Mouse (Mus musculus) liver, embryonic 14.5 days (tissue): ENCODE data around the gene C2cd2l. TPM values are rescaled to one million over a fixed set of nuclear protein-coding genes. Genes with fewer than 3 reads are reported as not detected.

Experiments
- ATAC-seq: fragments of 200-750 bp; cut with Nextera tagmentation; 2 replicates; pipeline ENCODE4 v1.8.0; 2017; ENCODE audit warnings: moderate number of reproducible peaks, mild to moderate bottlenecking, moderate library complexity; ENCODE audit not compliant: insufficient read depth
- DNase-seq, 3 experiments: peaks; one replicate each; pipeline ENCODE4 v3.0.0-alpha.2; 2012 to 2013; ENCODE audit warnings: low read depth in 3 of 3, low spot score in 3 of 3
- H3K27ac ChIP-seq: fragments of 300-500 bp; sonication (generic); 2 replicates; pipeline ENCODE4 v1.5.1; 2014; ENCODE audit warnings: moderate library complexity, mild to moderate bottlenecking, control low read depth, inconsistent platforms
- H3K27me3 ChIP-seq: fragments of 300-500 bp; sonication (generic); 2 replicates; pipeline ENCODE4 v1.6.1; 2014; ENCODE audit warnings: mild to moderate bottlenecking, low read length, moderate library complexity; ENCODE audit not compliant: control insufficient read depth, insufficient read depth
- H3K36me3 ChIP-seq: fragments of 300-500 bp; sonication (generic); replicated peaks from 2 replicates; pipeline ENCODE4 v1.6.1; 2014; ENCODE audit warnings: low read depth; ENCODE audit not compliant: control insufficient read depth, insufficient read depth
- H3K4me1 ChIP-seq, 2 experiments: fragments of 200-500 bp in 1 of 2; fragments of 300-500 bp in 1 of 2; sonication (generic) in 1 of 2; replicated peaks; 2 replicates each; pipeline ENCODE4 v1.6.1; 2012 to 2014; ENCODE audit warnings: antibody characterized with exemption in 1 of 2, inconsistent platforms in 1 of 2, low read length in 1 of 2; ENCODE audit not compliant: control insufficient read depth in 2 of 2, insufficient read depth in 2 of 2
- H3K4me2 ChIP-seq: fragments of 300-500 bp; sonication (generic); 2 replicates; pipeline ENCODE4 v1.6.1; 2014; ENCODE audit warnings: low read depth, mild to moderate bottlenecking, control low read depth, moderate library complexity
- H3K4me3 ChIP-seq, 2 experiments: fragments of 200-500 bp in 1 of 2; fragments of 300-500 bp in 1 of 2; sonication (generic) in 1 of 2; 2 replicates each; pipeline ENCODE4 v1.5.1; 2012 to 2014; ENCODE audit warnings: low read depth in 2 of 2, low read length in 2 of 2, mild to moderate bottlenecking in 2 of 2, control low read depth in 1 of 2, inconsistent platforms in 1 of 2, moderate library complexity in 1 of 2; ENCODE audit not compliant: insufficient read depth in 1 of 2
- H3K9ac ChIP-seq: fragments of 300-500 bp; sonication (generic); replicated peaks from 2 replicates; pipeline ENCODE4 v1.6.1; 2014; ENCODE audit warnings: mild to moderate bottlenecking, control low read depth, moderate library complexity
- H3K9me3 ChIP-seq: fragments of 300-500 bp; sonication (generic); 2 replicates; pipeline ENCODE4 v1.6.1; 2016; ENCODE audit warnings: low read length, mixed read lengths; ENCODE audit not compliant: control insufficient read depth
- CTCF ChIP-seq: IDR thresholded peaks from 2 replicates; pipeline ENCODE4 v1.5.1; 2016; ENCODE audit warnings: antibody characterized with exemption, low read depth, control low read depth
- EP300 ChIP-seq: IDR thresholded peaks from 2 replicates; pipeline ENCODE4 v1.6.1; 2016; ENCODE audit warnings: antibody characterized with exemption, low read depth
- WGBS: fragments of 180-500 bp; shearing (Covaris S2); extraction: QIAGEN DNeasy Blood & Tissue Kit; methylation state at CpG from one replicate; pipeline ENCODE4 v1.1.7; 2014; ENCODE audit not compliant: insufficient replicate concordance; 5-methylcytosine and 5-hydroxymethylcytosine counted together
- microRNA-seq: library from miRNA; unstranded; fragments of <30 nt; microRNA quantifications from one replicate; pipeline ENCODE4, GENCODE M21; 2016
- polyA plus RNA-seq, 2 experiments: library from polyadenylated mRNA; depleted of rRNA in 1 of 2; stranded (reverse) in 1 of 2; unstranded in 1 of 2; fragments of >200 nt; fragmentation: Nextera tagmentation in 1 of 2; extraction: Ambion mirVana in 1 of 2; gene quantifications; 2 replicates each; pipeline versions ENCODE4 v1.2.1 to v1.2.3; 2012 to 2014

C2cd2l gene
- polyA plus RNA-seq, 2 experiments: 7.4 to 13.0 TPM

DNA sequence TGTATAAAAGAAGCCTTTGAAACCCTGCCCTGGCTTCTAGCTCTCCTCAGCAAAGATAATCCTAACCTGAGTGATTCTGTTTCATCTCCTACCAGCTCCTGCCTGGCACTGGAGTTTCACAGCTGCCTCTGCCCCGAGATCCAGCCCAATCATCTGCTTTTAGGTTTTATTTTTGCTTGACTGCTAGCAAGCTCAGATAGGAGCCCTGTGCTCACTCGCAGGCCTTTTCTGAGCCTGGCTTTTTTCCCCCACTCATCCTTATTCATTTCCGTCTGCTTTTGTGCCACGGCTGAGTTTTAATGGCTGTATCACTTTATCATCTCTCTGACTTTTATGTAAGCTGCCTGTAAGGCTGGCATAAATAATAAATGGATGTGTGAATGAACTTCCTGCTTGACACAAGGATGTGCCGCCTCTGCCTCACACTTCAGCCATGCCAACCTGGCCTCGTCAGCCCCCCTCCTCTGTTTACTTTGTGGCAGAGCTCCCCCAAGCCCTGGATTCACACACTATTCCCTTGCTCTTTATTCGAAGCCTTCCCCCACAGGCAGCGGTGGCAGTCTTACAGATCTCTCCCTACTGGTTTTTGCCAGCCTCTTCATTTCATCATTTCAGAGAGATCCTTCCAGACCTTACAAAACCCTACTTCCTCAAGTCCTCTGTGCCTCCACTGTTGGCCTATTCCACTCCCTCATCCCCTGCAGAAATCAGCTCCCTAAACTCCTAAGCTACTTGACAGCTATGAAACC, 53.4 kb downstream of the C2cd2l start:
- Histone ChIP-seq H3K36me3 (no peaks in the 10 kb centered on the region), H3K9me3 (no peaks in the 10 kb centered on the region), H3K4me3 (no peak overlapping the region), H3K27me3 (no peaks in the 10 kb centered on the region), H3K4me2 (no peak overlapping the region; the same call in 1 of the 2 replicates), H3K4me1 (peaks cover 3 to 18% of the 10 kb centered on the region in 2 experiments; a peak in 2 of 4 replicates), H3K27ac (no peak overlapping the region), H3K9ac (no peak overlapping the region)
- TF ChIP-seq CTCF: no peak
- no peak for TF ChIP-seq EP300
- ATAC-seq (no peak), DNase-seq (no peak)
- 62% methylated on average over 8 of the region's 8 CpGs for WGBS

DNA sequence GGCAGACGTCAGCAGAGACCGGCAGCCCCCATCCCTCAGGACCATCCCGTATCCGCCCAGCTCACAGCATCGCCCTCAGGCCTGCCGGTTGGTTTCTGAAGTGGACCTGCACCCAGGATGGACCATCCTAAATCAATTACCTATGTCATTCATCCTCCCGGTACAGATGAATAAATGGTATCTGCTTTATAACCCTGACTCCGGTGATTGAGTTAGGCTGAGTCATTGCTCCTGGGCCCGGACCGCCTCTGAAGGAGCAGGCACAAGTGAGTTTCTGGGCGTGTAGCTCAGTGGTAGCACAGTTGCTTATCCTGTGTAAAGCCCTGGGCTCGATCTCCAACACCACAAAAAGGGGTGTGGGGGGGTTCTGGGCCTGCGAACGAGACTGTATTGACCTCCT, 58.7 kb downstream of the C2cd2l start:
- ATAC-seq (no peak), DNase-seq (no peak)
- H3K4me3 ChIP-seq: no peak overlapping the region
- no peak overlapping the region for H3K9ac ChIP-seq
- H3K27me3 ChIP-seq: no peaks in the 10 kb centered on the region
- WGBS: 70% methylated on average over 14 of the region's 14 CpGs
- H3K9me3 ChIP-seq: no peaks in the 10 kb centered on the region
- H3K27ac ChIP-seq: no peak overlapping the region
- no peaks in the 10 kb centered on the region for H3K36me3 ChIP-seq
- H3K4me1 ChIP-seq: 0 out of 4 replicates have a peak, but pooled peaks cover 0 to 3% of the 10 kb centered on the region in 2 experiments
- no peak for TF ChIP-seq CTCF
- TF ChIP-seq EP300: no peak
- H3K4me2 ChIP-seq: no peak overlapping the region

Small RNA genes within 50 kb of the gene (microRNA-seq; reads per million reads assigned to microRNA genes)
- not detected for gene Gm44335

Other genes starting within 250 kb of the C2cd2l start
- gene Mfrp, start 218.6 kb downstream of the C2cd2l start, polyA plus RNA-seq (2012; rRNA removed): not detected in 2 replicates
- gene Mfrp, start 218.6 kb downstream of the C2cd2l start, polyA plus RNA-seq (2014; fragmentation: Nextera tagmentation; extraction: Ambion mirVana): not detected in 2 replicates
- 0.24 and 0.27 TPM in 2 replicates for gene C1qtnf5, start 213.0 kb downstream of the C2cd2l start, polyA plus RNA-seq (2012; rRNA removed)
- gene C1qtnf5, start 213.0 kb downstream of the C2cd2l start, polyA plus RNA-seq (2014; fragmentation: Nextera tagmentation; extraction: Ambion mirVana): 0.27 and 0.30 TPM in 2 replicates
- 0.05 and 0.09 TPM in 2 replicates for gene Gm49380, start 206.8 kb downstream of the C2cd2l start, polyA plus RNA-seq (2012; rRNA removed)
- not detected in 2 replicates for gene Gm49380, start 206.8 kb downstream of the C2cd2l start, polyA plus RNA-seq (2014; fragmentation: Nextera tagmentation; extraction: Ambion mirVana)
- 21.9 and 26.2 TPM in 2 replicates for gene Rnf26, start 206.8 kb downstream of the C2cd2l start, polyA plus RNA-seq (2012; rRNA removed)
- 29.4 and 34.3 TPM in 2 replicates for gene Rnf26, start 206.8 kb downstream of the C2cd2l start, polyA plus RNA-seq (2014; fragmentation: Nextera tagmentation; extraction: Ambion mirVana)
- 6.1 and 6.2 TPM in 2 replicates for gene Mcam, start 185.8 kb downstream of the C2cd2l start, polyA plus RNA-seq (2012; rRNA removed)
- 3.1 and 3.4 TPM in 2 replicates for gene Mcam, start 185.8 kb downstream of the C2cd2l start, polyA plus RNA-seq (2014; fragmentation: Nextera tagmentation; extraction: Ambion mirVana)
- 3.4 and 3.9 TPM in 2 replicates for gene Cbl, start 86.2 kb downstream of the C2cd2l start, polyA plus RNA-seq (2012; rRNA removed)
- 3.7 and 5.1 TPM in 2 replicates for gene Cbl, start 86.2 kb downstream of the C2cd2l start, polyA plus RNA-seq (2014; fragmentation: Nextera tagmentation; extraction: Ambion mirVana)
- not detected in 2 replicates for gene Ccdc153, start 79.6 kb downstream of the C2cd2l start, polyA plus RNA-seq (2012; rRNA removed)
- not detected in 2 replicates for gene Ccdc153, start 79.6 kb downstream of the C2cd2l start, polyA plus RNA-seq (2014; fragmentation: Nextera tagmentation; extraction: Ambion mirVana)
- gene Pdzd3, start 68.8 kb downstream of the C2cd2l start, polyA plus RNA-seq (2012; rRNA removed): 0.02 and 0.05 TPM in 2 replicates
- gene Pdzd3, start 68.8 kb downstream of the C2cd2l start, polyA plus RNA-seq (2014; fragmentation: Nextera tagmentation; extraction: Ambion mirVana): 0.08 TPM in 1 of 2 replicates, not detected in the other
- gene Nlrx1, start 51.7 kb downstream of the C2cd2l start, polyA plus RNA-seq (2012; rRNA removed): 1.5 TPM in 2 replicates
- gene Nlrx1, start 51.7 kb downstream of the C2cd2l start, polyA plus RNA-seq (2014; fragmentation: Nextera tagmentation; extraction: Ambion mirVana): 2.7 and 3.4 TPM in 2 replicates
- 35.6 and 41.6 TPM in 2 replicates for gene Abcg4, start 31.7 kb downstream of the C2cd2l start, polyA plus RNA-seq (2012; rRNA removed)
- 10.6 and 11.1 TPM in 2 replicates for gene Abcg4, start 31.7 kb downstream of the C2cd2l start, polyA plus RNA-seq (2014; fragmentation: Nextera tagmentation; extraction: Ambion mirVana)
- gene Hinfp, start 14.6 kb downstream of the C2cd2l start, polyA plus RNA-seq (2012; rRNA removed): 11.8 and 13.8 TPM in 2 replicates
- 8.0 and 8.3 TPM in 2 replicates for gene Hinfp, start 14.6 kb downstream of the C2cd2l start, polyA plus RNA-seq (2014; fragmentation: Nextera tagmentation; extraction: Ambion mirVana)
- gene Dpagt1, start 5.7 kb upstream of the C2cd2l start, polyA plus RNA-seq (2012; rRNA removed): 16.4 and 19.5 TPM in 2 replicates
- 18.8 and 20.2 TPM in 2 replicates for gene Dpagt1, start 5.7 kb upstream of the C2cd2l start, polyA plus RNA-seq (2014; fragmentation: Nextera tagmentation; extraction: Ambion mirVana)
- 177 and 217 TPM in 2 replicates for gene H2afx, start 14.4 kb upstream of the C2cd2l start, polyA plus RNA-seq (2012; rRNA removed)
- gene H2afx, start 14.4 kb upstream of the C2cd2l start, polyA plus RNA-seq (2014; fragmentation: Nextera tagmentation; extraction: Ambion mirVana): 168 and 190 TPM in 2 replicates
- 837 and 876 TPM in 2 replicates for gene Hmbs, start 23.9 kb upstream of the C2cd2l start, polyA plus RNA-seq (2012; rRNA removed)
- 1,376 and 1,452 TPM in 2 replicates for gene Hmbs, start 23.9 kb upstream of the C2cd2l start, polyA plus RNA-seq (2014; fragmentation: Nextera tagmentation; extraction: Ambion mirVana)
- gene Vps11, start 41.4 kb upstream of the C2cd2l start, polyA plus RNA-seq (2012; rRNA removed): 9.4 and 9.7 TPM in 2 replicates
- 11.5 and 12.0 TPM in 2 replicates for gene Vps11, start 41.4 kb upstream of the C2cd2l start, polyA plus RNA-seq (2014; fragmentation: Nextera tagmentation; extraction: Ambion mirVana)
- gene Hyou1, start 59.2 kb upstream of the C2cd2l start, polyA plus RNA-seq (2012; rRNA removed): 12.5 and 16.5 TPM in 2 replicates
- gene Hyou1, start 59.2 kb upstream of the C2cd2l start, polyA plus RNA-seq (2014; fragmentation: Nextera tagmentation; extraction: Ambion mirVana): 12.5 and 12.8 TPM in 2 replicates
- 15.9 and 16.7 TPM in 2 replicates for gene Slc37a4, start 76.6 kb upstream of the C2cd2l start, polyA plus RNA-seq (2012; rRNA removed)
- gene Slc37a4, start 76.6 kb upstream of the C2cd2l start, polyA plus RNA-seq (2014; fragmentation: Nextera tagmentation; extraction: Ambion mirVana): 26.6 and 29.7 TPM in 2 replicates
- 350 and 717 TPM in 2 replicates for gene Rps25, start 86.9 kb upstream of the C2cd2l start, polyA plus RNA-seq (2012; rRNA removed)
- gene Rps25, start 86.9 kb upstream of the C2cd2l start, polyA plus RNA-seq (2014; fragmentation: Nextera tagmentation; extraction: Ambion mirVana): 1,544 and 1,614 TPM in 2 replicates
- gene Trappc4, start 87.3 kb upstream of the C2cd2l start, polyA plus RNA-seq (2012; rRNA removed): 24.2 and 26.6 TPM in 2 replicates
- 44.4 and 52.9 TPM in 2 replicates for gene Trappc4, start 87.3 kb upstream of the C2cd2l start, polyA plus RNA-seq (2014; fragmentation: Nextera tagmentation; extraction: Ambion mirVana)
- gene Ccdc84, start 98.3 kb upstream of the C2cd2l start, polyA plus RNA-seq (2012; rRNA removed): 15.3 and 16.3 TPM in 2 replicates
- 10.0 TPM in 2 replicates for gene Ccdc84, start 98.3 kb upstream of the C2cd2l start, polyA plus RNA-seq (2014; fragmentation: Nextera tagmentation; extraction: Ambion mirVana)
- gene Foxr1, start 120.9 kb upstream of the C2cd2l start, polyA plus RNA-seq (2012; rRNA removed): not detected in 2 replicates
- not detected in 2 replicates for gene Foxr1, start 120.9 kb upstream of the C2cd2l start, polyA plus RNA-seq (2014; fragmentation: Nextera tagmentation; extraction: Ambion mirVana)
- gene Upk2, start 134.7 kb upstream of the C2cd2l start, polyA plus RNA-seq (2012; rRNA removed): 0.04 TPM in 1 of 2 replicates, not detected in the other
- not detected in 2 replicates for gene Upk2, start 134.7 kb upstream of the C2cd2l start, polyA plus RNA-seq (2014; fragmentation: Nextera tagmentation; extraction: Ambion mirVana)
- 1.6 and 1.9 TPM in 2 replicates for gene Bcl9l, start 162.5 kb upstream of the C2cd2l start, polyA plus RNA-seq (2012; rRNA removed)
- 1.0 and 1.5 TPM in 2 replicates for gene Bcl9l, start 162.5 kb upstream of the C2cd2l start, polyA plus RNA-seq (2014; fragmentation: Nextera tagmentation; extraction: Ambion mirVana)
- 0.03 TPM in 2 replicates for gene Cxcr5, start 241.6 kb upstream of the C2cd2l start, polyA plus RNA-seq (2012; rRNA removed)
- gene Cxcr5, start 241.6 kb upstream of the C2cd2l start, polyA plus RNA-seq (2014; fragmentation: Nextera tagmentation; extraction: Ambion mirVana): not detected in 2 replicates